In genomic region chr15:25673231-25673980, GRCm38 (mm10) we compare ENCODE assay signal across 14 mouse cellular contexts. TPM values are rescaled to one million over a fixed set of nuclear protein-coding genes. Genes with fewer than 3 reads are reported as not detected.
DNase-seq lines count a peak whose midpoint lies in the region; ATAC-seq and TF ChIP-seq lines count a peak whose summit lies in the region.
"Had no signal": no experiment of that assay in that cellular context is flagged by ENCODE, and none has a peak within 500 bp of the region (broad histone marks: within the 10 kb centered on the region; RNA-seq: fewer than 3 reads in every experiment).

No protein-coding gene starts in this region.

- no peak overlapping the region for H3K4me3 ChIP-seq in thymus, adult 2 months (ENCODE audit: control insufficient read depth, insufficient read depth, low read length)
- H3K4me3 ChIP-seq in limb, embryonic 12.5 days (replicated peaks) = no peak overlapping the region
- H3K4me3 ChIP-seq: heart, embryonic 13.5 days; liver, embryonic 15.5 days; neural tube, embryonic 13.5 days had no signal

- peaks cover 11% of the 10 kb centered on the region for H3K4me1 ChIP-seq in thymus, adult 2 months (replicated peaks; ENCODE audit: control insufficient read depth, insufficient read depth, low read length)
- H3K4me1 ChIP-seq in limb, embryonic 12.5 days (replicated peaks) = peaks cover 74% of the 10 kb centered on the region

- H3K9me3 ChIP-seq in limb, embryonic 12.5 days = no peaks in the 10 kb centered on the region
- H3K9me3 ChIP-seq: heart, embryonic 13.5 days; liver, embryonic 15.5 days; neural tube, embryonic 13.5 days had no signal

- no peak for TF ChIP-seq CTCF in thymus, adult 2 months (IDR thresholded peaks at IDR 0.05; ENCODE audit: borderline replicate concordance, control insufficient read depth, extremely low read depth, insufficient read depth, low read length, poor library complexity)

- TF ChIP-seq POLR2A in thymus, adult 2 months (IDR thresholded peaks at IDR 0.05; ENCODE audit: control insufficient read depth, extremely low read depth, insufficient read depth, low read length, poor library complexity) = no peak

- ATAC-seq in limb, embryonic 12.5 days (ENCODE audit: insufficient number of reproducible peaks, insufficient read depth, low FRiP score, low TSS enrichment, low read depth) = no peak

- peak overlapping the region; percentile 50; the same call in 1 of the 2 replicates for H3K27ac ChIP-seq in thymus, adult 2 months (ENCODE audit: control insufficient read depth, insufficient read depth, low read length)
- H3K27ac ChIP-seq in limb, embryonic 12.5 days = peak overlapping the region; percentile 59
- H3K27ac ChIP-seq: heart, embryonic 13.5 days; liver, embryonic 15.5 days; neural tube, embryonic 13.5 days had no signal

- no peaks in the 10 kb centered on the region for H3K27me3 ChIP-seq in thymus, adult 2 months (ENCODE audit: control insufficient read depth, insufficient read depth, low read length)
- no peaks in the 10 kb centered on the region for H3K27me3 ChIP-seq in limb, embryonic 12.5 days
- H3K27me3 ChIP-seq: liver, embryonic 15.5 days; neural tube, embryonic 13.5 days had no signal

- H3K9ac ChIP-seq in limb, embryonic 12.5 days (replicated peaks) = no peak overlapping the region
- H3K9ac ChIP-seq: heart, embryonic 13.5 days; liver, embryonic 15.5 days; neural tube, embryonic 13.5 days had no signal

- WGBS in thymus, adult 2 months = 56% methylated on average over 6 of the region's 6 CpGs
- 39% methylated on average over 6 of the region's 6 CpGs for WGBS in limb, embryonic 12.5 days

- peak; percentile 72 to 74 for DNase-seq in cerebellum, postnatal 14 days
- no peak for DNase-seq in cerebellum, adult 11-12 months
- no peak for DNase-seq in thymus, adult 2 months
- DNase-seq in thymus, postnatal 10 days (ENCODE audit: low spot score in 2 of 2) = no peak
- DNase-seq in frontal cortex, postnatal 10 days (ENCODE audit: low spot score in 2 of 2) = no peak
- no peak for DNase-seq in spleen, postnatal 14 days (ENCODE audit: low spot score in 2 of 2)
- DNase-seq in lung, postnatal 14 days = no peak
- DNase-seq: adrenal gland, postnatal 14 days; cerebellum, adult 2 months; kidney, adult 11 months had no signal

- no peaks in the 10 kb centered on the region for H3K36me3 ChIP-seq in thymus, adult 2 months (ENCODE audit: control insufficient read depth, insufficient read depth, low read length)
- peaks cover 10% of the 10 kb centered on the region for H3K36me3 ChIP-seq in limb, embryonic 12.5 days
- H3K36me3 ChIP-seq: heart, embryonic 13.5 days; liver, embryonic 15.5 days; neural tube, embryonic 13.5 days had no signal

- H3K4me2 ChIP-seq in limb, embryonic 12.5 days = no peak overlapping the region
- H3K4me2 ChIP-seq: heart, embryonic 13.5 days; liver, embryonic 15.5 days; neural tube, embryonic 13.5 days had no signal

RNA-seq across cellular contexts. Expression of gene Myo10, which starts 51.1 kb away (rescaled TPM):
- 26.1 and 29.9 TPM in 2 replicates for polyA plus RNA-seq in thymus, adult 2 months (2012; rRNA removed)
- polyA plus RNA-seq in limb, embryonic 12.5 days (2016; fragmentation: Nextera tagmentation; extraction: Ambion mirVana) = 42.1 and 42.5 TPM in 2 replicates

Comparison
In these comparisons a context has a peak if more than half of its experiments do, and no peak if none do; other contexts are left out.
1. DNase-seq: peak in cerebellum, postnatal 14 days (2 of 2); none in cerebellum, adult 11-12 months (single experiment), thymus, adult 2 months (single experiment), thymus, postnatal 10 days (0 of 2), frontal cortex, postnatal 10 days (0 of 2), spleen, postnatal 14 days (0 of 2) and lung, postnatal 14 days (single experiment).